Mouse (Mus musculus): Measurements from ENCODE around the gene Zfp27.

The Zfp27 gene

GRCm38 (mm10) chr7:29905966-29906681 lies at the start of gene Zfp27:
Gene Zfp27 (minus strand): TSS chr7:29906572.
- ChIA-PET CTCF (interaction anchor here in 2 of 4 experiments (0.7 to 1.0 kb wide), 3 partner anchors 11 to 425 kb away, joined by 3 to 9 read pairs (median 3); partner anchors contain the start of gene Zfp420 (in 1 of the 2)), POLR2A (interaction anchor here (0.6 to 5.8 kb wide), 35 partner anchors 9 to 668 kb away, joined by 3 to 76 read pairs (median 4); partner anchors contain the start of genes Zfp568 (in 3 of the 4), Gm26920 (in 1 of the 4), Ovol3 (in 1 of the 4) and Thap8 (in 1 of the 4))

- POLR2A ChIA-PET, result interaction anchor here in 3 of 4 experiments (2.3 to 9.3 kb wide), 3 partner anchors 12 to 29 kb away, joined by 9 to 144 read pairs (median 12); partner anchors contain the start of gene Zfp568 (in 2 of the 3)
- CTCF ChIA-PET, result no interaction called here
Measured at GRCm38 (mm10) chr7:29954731-29955130, 48.4 kb upstream of the Zfp27 start.

GRCm38 (mm10) chr7:29953513-29954401 lies 47.4 kb upstream of the Zfp27 start, which contains the start of gene Zfp74:
Gene Zfp74 (minus strand): TSS chr7:29954089.
- ChIA-PET POLR2A (interaction anchor here in 2 of 4 experiments (1.0 to 1.4 kb wide), 5 partner anchors 9 to 70 kb away, joined by 3 to 8 read pairs (median 5); partner anchors contain the start of gene Zfp568 (in 2 of the 2)), CTCF (no interaction called here)

GRCm38 (mm10) chr7:29953086-29953485 lies 46.7 kb upstream of the Zfp27 start:
- POLR2A ChIA-PET, result interaction anchor here in 2 of 4 experiments (1.0 to 1.4 kb wide), 5 partner anchors 9 to 71 kb away, joined by 3 to 8 read pairs (median 5); partner anchors contain the start of gene Zfp568 (in 2 of the 2)
- CTCF ChIA-PET, result no interaction called here

- POLR2A ChIA-PET, result interaction anchor here (0.5 to 7.3 kb wide), 68 partner anchors 9 to 1134 kb away, joined by 3 to 88 read pairs (median 4); partner anchors contain the start of genes Zfp568 (in 3 of the 4), Zfp27 (in 2 of the 4), Zfp383 (in 2 of the 4) and Eif3k (in 1 of the 4)
- CTCF ChIA-PET, result interaction anchor here in 2 of 4 experiments (0.5 to 1.5 kb wide), 7 partner anchors 13 to 501 kb away, joined by 3 to 5 read pairs (median 3); partner anchors contain the start of gene Zfp420 (in 1 of the 2)
Measured at GRCm38 (mm10) chr7:29944201-29944600, 37.8 kb upstream of the Zfp27 start.

GRCm38 (mm10) chr7:29943720-29944119 lies 37.3 kb upstream of the Zfp27 start:
- CTCF ChIA-PET, result interaction anchor here in 3 of 4 experiments (0.5 to 1.5 kb wide), 7 partner anchors 13 to 701 kb away, joined by 3 to 5 read pairs (median 3); partner anchors contain the start of gene Zfp420 (in 1 of the 3)

GRCm38 (mm10) chr7:29942740-29943139 lies 36.4 kb upstream of the Zfp27 start:
- CTCF ChIA-PET, result interaction anchor here in 2 of 4 experiments (0.7 to 1.5 kb wide), 4 partner anchors 10 to 83 kb away, joined by 3 to 5 read pairs (median 4); partner anchors contain the start of gene Zfp420 (in 1 of the 2)
- POLR2A ChIA-PET, result interaction anchor here (0.5 to 7.3 kb wide), 46 partner anchors 11 to 421 kb away, joined by 3 to 88 read pairs (median 6); partner anchors contain the start of genes Zfp27 (in 2 of the 4), Zfp383 (in 2 of the 4), Zfp568 (in 2 of the 4) and Thap8 (in 1 of the 4)

More at GRCm38 (mm10) chr7:29943720-29944119, 37.3 kb upstream of the Zfp27 start:
- POLR2A ChIA-PET, result interaction anchor here (0.5 to 7.3 kb wide), 64 partner anchors 8 to 962 kb away, joined by 3 to 88 read pairs (median 5); partner anchors contain the start of genes Zfp568 (in 3 of the 4), Zfp27 (in 2 of the 4), Zfp383 (in 2 of the 4) and Eif3k (in 1 of the 4)

- POLR2A ChIA-PET, result interaction anchor here in 3 of 4 experiments (0.6 to 7.3 kb wide), 18 partner anchors 10 to 741 kb away, joined by 3 to 88 read pairs (median 10); partner anchors contain the start of genes Zfp568 (in 3 of the 3), Zfp383 (in 2 of the 3), Zfp27 (in 1 of the 3) and Zfp30 (in 1 of the 3)
- CTCF ChIA-PET, result interaction anchor here in 3 of 4 experiments (0.6 to 1.5 kb wide), 4 partner anchors 10 to 124 kb away, joined by 3 to 7 read pairs (median 4); no protein-coding TSS in a partner anchor
Measured at GRCm38 (mm10) chr7:29941027-29941426, 34.7 kb upstream of the Zfp27 start.

- CTCF ChIA-PET, result no interaction called here
Measured at GRCm38 (mm10) chr7:29938856-29939255, 32.5 kb upstream of the Zfp27 start.

GRCm38 (mm10) chr7:29922780-29923179 lies 16.4 kb upstream of the Zfp27 start:
- ChIA-PET CTCF (interaction anchor here in 3 of 4 experiments (0.6 kb wide), 3 partner anchors 10 to 382 kb away, joined by 3 to 5 read pairs (median 3); no protein-coding TSS in a partner anchor), POLR2A (interaction anchor here in 3 of 4 experiments (1.0 to 9.4 kb wide), 21 partner anchors 8 to 158 kb away, joined by 3 to 76 read pairs (median 4); partner anchors contain the start of genes Zfp383 (in 2 of the 3) and Zfp27 (in 1 of the 3))

More at GRCm38 (mm10) chr7:29938856-29939255, 32.5 kb upstream of the Zfp27 start:
- POLR2A ChIA-PET, result interaction anchor here in 1 of 4 experiments (0.6 kb wide), 1 partner anchor 32 kb away, joined by 4 read pairs; no protein-coding TSS in a partner anchor

- CTCF ChIA-PET, result no interaction called here
- POLR2A ChIA-PET, result interaction anchor here in 2 of 4 experiments (0.6 to 9.4 kb wide), 20 partner anchors 9 to 239 kb away, joined by 3 to 76 read pairs (median 4); partner anchors contain the start of genes Zfp383 (in 2 of the 2) and Zfp27 (in 1 of the 2)
Measured at GRCm38 (mm10) chr7:29921439-29922093, 15.2 kb upstream of the Zfp27 start.

GRCm38 (mm10) chr7:29918062-29918453 lies 11.7 kb upstream of the Zfp27 start:
- CTCF ChIA-PET, result interaction anchor here in 1 of 4 experiments (1.1 kb wide), 1 partner anchor 10 kb away, joined by 3 read pairs; the partner anchor contains the start of gene Zfp383
- POLR2A ChIA-PET, result interaction anchor here in 3 of 4 experiments (0.7 to 9.4 kb wide), 17 partner anchors 8 to 68 kb away, joined by 3 to 76 read pairs (median 3); partner anchors contain the start of genes Zfp27 (in 3 of the 3), Zfp383 (in 2 of the 3), Zfp420 (in 1 of the 3) and Zfp568 (in 1 of the 3)

- POLR2A ChIA-PET, result interaction anchor here (0.7 to 9.4 kb wide), 22 partner anchors 9 to 237 kb away, joined by 3 to 76 read pairs (median 4); partner anchors contain the start of genes Zfp27 (in 3 of the 4) and Zfp383 (in 2 of the 4)
- CTCF ChIA-PET, result interaction anchor here in 3 of 4 experiments (0.6 to 1.1 kb wide), 3 partner anchors 9 to 14 kb away, joined by 3 to 4 read pairs (median 3); partner anchors contain the start of gene Zfp383 (in 1 of the 3)
Measured at GRCm38 (mm10) chr7:29917371-29918061, 11.1 kb upstream of the Zfp27 start.

- POLR2A ChIA-PET, result interaction anchor here in 3 of 4 experiments (0.6 to 3.2 kb wide), 18 partner anchors 8 to 1717 kb away, joined by 3 to 13 read pairs (median 4); partner anchors contain the start of gene Zfp420 (in 1 of the 3)
- CTCF ChIA-PET, result interaction anchor here in 1 of 4 experiments (0.7 to 1.0 kb wide), 2 partner anchors 32 to 72 kb away, joined by 3 read pairs; partner anchors contain the start of gene Zfp568
Measured at GRCm38 (mm10) chr7:29912172-29912571, 5.8 kb upstream of the Zfp27 start.

GRCm38 (mm10) chr7:29910252-29910651 lies 3.9 kb upstream of the Zfp27 start:
- CTCF ChIA-PET, result interaction anchor here in 1 of 4 experiments (0.6 kb wide), 1 partner anchor 662 kb away, joined by 3 read pairs; no protein-coding TSS in a partner anchor
- POLR2A ChIA-PET, result interaction anchor here in 3 of 4 experiments (0.5 to 5.8 kb wide), 17 partner anchors 8 to 83 kb away, joined by 3 to 76 read pairs (median 3); partner anchors contain the start of gene Zfp568 (in 2 of the 3)
